Mouse (Mus musculus) frontal cortex, postnatal 14 days (tissue): ENCODE data around the gene Lgals1.

Source experiments
- DNase-seq, 2 experiments: peaks; one replicate each; pipeline ENCODE4 v3.0.0; 2022; ENCODE audit warnings: low spot score in 2 of 2

Gene Lgals1

DNA sequence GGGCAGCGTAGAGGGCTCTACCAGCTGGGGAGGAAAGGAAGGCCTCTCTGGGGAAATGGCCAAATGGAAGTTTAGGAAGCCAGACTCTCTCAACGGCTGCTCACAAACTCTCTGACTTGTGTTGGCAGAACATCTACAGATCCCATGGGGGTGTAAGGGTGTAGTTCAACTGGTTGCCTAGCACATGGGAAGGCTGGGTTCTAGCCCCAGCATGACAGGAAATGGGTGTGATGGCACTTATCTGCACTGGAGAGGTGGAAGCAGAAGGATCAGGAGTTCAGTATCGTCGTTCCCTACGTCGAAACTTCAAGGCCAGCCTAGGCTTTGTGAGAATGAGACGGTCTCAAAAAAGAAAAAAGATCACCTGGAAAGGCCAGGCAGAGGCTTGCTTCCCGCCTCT lies 17.5 kb upstream of the Lgals1 start:
- DNase-seq: no peak

DNA sequence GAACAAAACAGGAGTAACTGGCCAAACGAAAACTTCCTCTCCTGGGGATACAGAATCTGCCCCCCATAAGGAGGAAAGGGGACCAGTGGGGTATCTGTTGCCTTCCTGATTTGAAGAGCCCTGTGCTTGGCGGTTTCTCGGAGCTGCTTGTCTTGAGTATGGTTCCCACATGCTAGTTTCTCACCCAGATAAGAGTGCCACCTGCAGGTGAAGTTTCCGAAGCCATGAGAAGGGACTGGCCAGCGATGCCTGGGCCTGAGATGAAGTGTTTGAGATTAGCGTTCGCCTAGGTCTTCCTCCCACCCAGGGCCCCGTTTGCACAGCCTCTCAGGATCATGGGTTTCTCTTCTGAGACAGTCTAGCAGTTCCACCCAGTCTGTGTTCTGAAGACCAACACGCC lies 14.5 kb upstream of the Lgals1 start:
- no peak for DNase-seq

DNA sequence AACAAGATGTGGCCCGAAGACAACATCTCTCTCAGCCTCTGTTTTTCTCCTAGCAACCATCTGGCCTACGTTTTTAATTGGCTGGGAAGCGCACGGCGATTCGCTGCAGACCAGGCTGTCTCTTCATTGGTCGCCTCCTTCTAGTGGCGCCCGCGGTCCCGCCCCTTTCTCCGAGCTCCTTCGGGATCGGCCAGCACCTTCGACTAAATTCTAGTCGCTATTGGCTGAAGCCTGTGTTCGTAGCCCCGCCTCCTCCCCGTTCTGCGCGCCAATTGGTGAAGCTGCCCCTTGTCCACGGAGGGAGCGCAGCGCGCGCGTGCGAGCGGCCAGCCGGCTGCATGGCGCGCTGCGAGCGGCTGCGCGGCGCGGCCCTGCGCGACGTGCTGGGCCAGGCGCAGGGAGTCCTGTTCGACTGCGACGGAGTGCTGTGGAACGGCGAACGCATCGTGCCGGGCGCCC lies 12.9 kb upstream of the Lgals1 start, which contains the start of gene Pdxp:
TSS of gene Pdxp (plus strand) at position 288 of the 459 bp plus-strand sequence.
- DNase-seq: peak; percentile 98

DNA sequence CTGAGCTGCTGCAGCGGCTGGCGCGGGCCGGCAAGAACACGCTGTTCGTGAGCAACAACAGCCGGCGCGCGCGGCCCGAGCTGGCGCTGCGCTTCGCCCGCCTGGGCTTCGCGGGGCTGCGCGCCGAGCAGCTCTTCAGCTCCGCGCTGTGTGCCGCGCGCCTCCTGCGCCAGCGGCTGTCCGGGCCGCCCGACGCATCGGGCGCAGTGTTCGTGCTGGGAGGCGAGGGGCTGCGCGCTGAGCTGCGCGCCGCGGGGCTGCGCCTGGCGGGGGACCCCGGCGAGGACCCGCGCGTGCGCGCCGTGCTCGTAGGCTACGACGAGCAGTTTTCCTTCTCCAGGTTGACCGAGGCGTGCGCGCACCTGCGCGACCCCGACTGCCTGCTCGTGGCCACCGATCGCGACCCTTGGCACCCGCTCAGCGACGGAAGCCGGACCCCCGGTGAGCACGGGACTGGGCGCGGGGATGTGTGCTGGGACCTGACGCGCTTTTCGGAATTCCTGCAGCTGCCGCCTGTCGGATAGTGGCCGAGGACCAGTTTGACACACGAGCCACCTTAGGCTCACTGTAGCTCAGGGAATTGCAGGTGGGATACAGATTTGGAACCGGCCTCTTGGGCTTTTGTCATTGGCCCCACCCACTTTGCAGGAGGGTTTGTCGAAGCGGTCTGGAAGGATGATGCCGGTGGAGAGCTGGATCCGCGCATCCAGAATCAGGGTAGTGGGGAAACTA lies 12.3 kb upstream of the Lgals1 start:
- DNase-seq: peak in 1 of 2 experiments; percentile 55

DNA sequence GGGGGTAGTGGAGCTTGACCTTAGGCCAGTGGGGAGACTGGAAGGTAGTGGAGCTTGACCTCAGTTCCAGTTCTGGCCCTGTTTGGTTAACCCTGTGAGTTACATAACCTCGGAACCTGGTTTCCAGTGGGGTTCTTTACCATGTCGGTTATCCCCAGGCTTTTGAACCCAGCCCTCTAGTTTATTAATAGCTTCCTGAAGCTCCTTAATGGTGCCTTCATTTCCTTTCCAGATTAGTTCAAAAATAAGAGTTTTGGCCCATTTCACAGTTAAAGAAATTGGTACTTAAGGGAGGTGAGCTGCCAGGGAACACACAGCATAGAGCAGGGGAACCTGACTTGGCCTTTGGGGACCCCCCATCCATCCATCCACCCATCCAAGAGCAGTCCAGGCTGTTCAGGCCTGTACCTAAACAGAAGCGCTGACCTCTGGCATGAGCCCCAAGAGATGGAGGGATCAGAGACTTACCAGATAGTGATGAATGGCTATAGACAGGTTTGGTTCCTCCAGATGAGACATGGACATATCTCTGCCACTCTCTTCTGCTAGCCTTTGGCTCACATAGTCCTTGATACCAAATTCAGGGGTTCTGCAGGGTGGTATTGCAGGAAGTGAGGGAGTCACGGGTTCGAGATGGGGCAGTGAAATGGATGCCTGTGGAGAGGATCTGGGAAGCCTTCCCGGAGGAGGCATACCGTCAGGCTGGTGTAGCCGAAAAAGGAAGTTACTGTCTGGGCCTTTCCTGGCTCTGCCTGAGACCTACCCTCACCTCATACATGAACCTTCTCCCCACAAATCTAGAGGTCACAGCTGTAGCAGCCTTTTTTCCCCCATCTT lies 11.5 kb upstream of the Lgals1 start:
- DNase-seq: no peak

DNA sequence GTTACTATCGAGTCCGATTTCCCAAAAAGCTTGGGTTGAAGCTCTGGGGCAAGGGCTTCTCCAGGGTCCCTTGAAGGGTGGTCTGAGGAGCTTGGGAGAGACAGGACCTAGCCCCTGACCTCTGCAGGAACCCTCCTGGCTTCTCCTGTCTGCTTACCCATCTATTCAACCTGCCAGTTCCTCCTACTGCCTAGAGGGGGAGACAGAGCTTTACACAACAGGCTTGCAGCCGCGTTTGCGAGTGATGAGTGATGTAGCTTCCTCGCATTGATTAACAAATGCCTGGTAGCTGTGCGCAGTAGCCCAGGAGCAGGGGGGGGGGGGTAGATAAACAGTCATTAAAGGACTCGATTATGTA lies 10.9 kb upstream of the Lgals1 start:
- peak in 1 of 2 experiments; percentile 61 for DNase-seq

DNA sequence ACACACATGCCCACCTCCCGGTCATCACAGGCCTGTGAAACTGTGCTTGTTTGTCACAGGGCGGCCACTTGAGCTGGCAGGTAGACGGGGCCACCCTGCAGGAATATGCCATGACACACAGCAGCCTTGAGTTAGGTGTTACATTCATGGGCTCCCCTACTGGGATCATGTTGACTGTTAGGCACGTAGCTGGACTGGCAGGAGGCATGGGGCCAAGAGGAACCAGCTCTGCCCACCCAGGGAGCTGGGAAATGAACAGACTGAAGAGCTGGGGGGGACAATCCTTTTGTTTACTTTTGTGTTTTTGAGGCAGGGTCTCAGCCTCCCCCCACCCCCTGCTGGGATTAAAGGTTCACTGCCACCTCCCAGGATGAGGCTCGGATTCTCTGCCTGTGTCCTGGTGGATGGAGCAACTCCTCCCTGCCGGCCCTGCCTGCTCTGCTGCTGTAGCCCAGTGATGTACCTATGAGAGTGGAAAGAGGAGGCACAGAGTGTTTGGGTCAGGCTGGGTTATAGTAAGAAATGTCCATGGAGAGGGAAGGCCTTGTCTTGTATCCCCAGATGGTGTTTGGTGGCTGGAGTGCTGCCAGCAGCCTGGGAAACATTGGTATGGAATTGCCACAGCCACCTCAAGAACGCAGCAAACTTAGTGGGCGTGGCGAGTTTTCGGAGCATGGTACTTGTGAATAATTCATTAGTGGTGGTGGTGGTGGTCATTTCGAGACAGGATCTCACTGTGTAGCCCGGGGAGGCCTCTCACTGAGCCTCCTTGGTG lies 10.3 kb upstream of the Lgals1 start:
- no peak for DNase-seq

DNA sequence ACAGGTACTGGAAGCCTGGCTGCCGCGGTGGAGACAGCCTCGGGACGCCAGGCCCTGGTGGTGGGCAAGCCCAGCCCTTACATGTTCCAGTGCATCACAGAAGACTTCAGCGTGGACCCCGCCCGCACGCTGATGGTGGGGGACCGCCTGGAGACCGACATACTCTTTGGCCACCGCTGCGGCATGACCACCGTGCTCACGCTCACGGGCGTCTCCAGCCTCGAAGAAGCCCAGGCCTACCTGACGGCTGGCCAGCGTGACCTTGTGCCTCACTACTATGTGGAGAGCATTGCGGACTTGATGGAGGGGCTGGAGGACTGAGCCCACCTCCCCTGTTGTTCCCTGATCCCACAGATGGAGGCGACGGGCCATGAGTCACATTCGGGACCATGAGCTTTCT lies 8.4 kb upstream of the Lgals1 start:
- no peak for DNase-seq

DNA sequence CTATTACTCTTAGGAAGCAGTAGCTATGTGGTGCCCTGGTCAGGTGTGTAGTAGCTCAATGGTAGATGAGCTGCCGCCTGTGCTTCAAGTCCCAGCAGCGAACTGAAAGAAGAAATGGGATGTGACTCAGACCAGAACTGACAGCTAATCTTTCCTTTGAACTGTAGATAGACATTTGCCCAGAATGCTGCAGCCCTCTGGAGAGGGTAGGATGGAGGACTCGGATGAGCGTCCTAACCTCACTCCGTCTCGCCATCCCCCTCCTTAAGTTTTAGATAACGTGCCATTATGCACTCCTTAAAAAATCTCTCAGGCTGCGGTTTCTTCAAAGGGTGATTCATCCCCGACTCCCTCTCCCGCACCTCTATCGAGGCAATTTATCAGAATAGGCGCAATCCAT lies 6.6 kb upstream of the Lgals1 start:
- DNase-seq: no peak

DNA sequence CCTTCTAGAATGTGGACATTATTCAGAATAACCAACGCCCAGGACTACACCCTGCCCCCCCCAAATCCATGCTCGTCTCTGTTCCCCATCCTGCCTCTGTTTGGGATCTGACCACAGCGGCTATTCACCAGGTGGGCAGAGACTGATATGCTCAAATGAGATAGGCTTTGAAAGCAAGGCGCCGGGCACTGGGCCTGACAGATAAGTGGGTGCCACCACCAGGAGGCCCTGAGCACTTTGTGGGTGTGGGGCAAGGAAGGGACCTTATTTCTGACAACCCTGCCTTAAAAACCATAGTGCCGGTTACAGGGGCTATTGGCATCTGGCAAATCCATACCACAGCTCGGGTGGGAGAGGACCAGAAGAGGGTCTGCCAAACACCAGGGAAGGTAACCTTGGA lies 3.8 kb upstream of the Lgals1 start:
- DNase-seq: no peak

DNA sequence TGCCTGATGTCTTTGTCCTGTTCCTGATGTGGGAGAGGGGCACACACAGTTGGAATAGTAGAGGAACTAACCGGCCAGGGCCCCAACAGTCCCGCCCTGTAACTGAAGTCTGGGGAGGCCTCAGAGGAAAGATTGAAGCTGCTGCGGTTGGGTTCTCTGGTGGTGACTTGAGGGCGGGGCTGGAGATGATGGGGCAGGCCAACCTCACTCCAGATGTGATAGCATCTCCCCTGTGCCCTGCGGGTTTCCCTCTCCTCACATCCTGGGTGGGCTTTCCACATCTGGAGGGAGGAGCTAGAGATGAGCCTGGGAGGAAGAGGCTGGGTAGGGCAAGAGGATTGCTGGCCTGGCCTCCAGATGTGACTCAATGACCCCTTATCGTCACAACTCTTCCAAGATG lies 2.9 kb upstream of the Lgals1 start:
- DNase-seq: no peak

DNA sequence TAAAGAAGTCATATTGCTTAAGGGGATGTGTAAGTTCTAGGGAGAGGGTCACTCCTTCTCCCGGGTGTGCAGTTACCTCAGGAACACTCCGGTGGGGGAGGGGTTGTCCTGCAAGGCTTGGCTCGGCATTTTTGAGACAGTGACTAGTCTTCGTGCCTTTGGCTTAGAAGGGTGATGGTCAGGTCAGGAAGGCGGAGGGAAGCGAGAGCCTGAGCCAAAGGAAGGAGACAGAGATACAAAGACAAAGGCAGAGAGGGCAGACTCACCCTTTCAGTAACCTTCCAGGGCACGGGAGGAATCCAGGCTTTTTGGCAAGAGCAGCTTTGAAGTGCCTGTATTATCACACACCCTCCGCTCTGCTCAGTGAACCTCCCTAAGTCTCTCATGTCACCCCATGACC lies 1.4 kb upstream of the Lgals1 start:
- DNase-seq: no peak

DNA sequence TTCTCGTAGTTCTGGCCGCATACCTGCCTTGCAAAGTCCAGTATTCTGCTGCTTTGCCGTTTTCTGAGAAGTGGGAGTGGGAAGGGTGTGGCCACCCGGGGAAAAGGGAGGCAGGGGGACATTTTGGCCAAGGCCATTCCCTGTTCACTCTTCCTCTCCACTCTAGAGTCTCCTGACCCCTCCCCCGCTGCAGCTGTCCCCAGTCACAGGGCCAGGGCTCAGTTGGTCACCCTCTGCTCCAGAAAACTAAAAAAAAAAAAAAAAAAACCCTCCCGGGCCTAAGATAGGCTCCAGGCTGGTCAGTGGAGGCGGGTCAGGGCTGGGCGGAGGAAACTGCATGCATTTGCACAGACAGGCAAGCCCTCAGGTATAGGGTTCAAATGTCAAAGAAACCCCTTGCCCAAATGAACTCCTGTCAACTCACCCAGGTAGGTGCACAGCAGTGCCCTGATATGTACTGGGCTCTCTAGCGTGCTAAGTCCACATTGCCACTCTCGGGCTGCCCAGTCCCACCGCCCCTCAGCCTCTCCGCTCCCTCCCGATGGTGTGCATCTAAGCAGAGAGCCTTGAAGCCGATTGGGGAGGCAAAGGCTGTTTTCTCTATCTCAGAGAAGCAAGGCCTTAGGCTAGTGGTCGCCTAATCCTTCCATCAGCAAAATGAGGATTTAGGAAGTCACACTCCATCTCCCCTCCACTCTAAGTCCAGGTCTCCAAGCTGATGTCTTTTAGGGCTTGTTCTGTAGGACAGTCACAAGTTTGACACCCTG lies 679 bp downstream of the Lgals1 start:
- DNase-seq: no peak

DNA sequence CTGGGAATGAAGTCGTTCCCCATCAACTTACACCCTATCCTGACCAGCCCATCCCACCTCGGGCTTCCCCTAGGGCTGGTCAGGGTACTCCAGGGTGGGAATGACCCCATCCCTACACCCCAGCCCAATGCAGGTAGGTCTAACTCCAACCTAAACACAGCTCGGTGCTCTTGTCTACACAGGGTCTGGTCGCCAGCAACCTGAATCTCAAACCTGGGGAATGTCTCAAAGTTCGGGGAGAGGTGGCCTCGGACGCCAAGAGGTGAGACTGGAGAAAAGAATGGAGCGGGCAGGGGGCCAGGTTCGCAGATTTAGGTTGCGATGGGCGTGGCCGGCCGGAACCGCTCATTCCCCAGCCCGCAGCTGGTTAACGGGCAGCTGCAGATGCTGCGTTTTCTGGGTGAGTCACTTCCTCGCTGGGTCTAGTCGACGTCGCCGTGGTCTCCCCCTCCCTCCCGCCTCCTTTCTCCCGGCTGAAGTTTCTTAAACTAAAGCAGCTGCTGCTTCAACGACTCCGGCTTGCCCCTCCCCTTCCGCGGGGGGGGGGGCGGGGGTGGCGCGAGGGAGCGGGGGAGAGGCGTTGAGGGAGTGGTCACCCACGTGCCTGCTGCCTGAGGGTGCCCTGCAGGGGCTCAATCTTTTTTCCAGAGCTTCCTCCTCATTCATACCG lies 1.4 kb downstream of the Lgals1 start:
- peak in 1 of 2 experiments; percentile 48 for DNase-seq

DNA sequence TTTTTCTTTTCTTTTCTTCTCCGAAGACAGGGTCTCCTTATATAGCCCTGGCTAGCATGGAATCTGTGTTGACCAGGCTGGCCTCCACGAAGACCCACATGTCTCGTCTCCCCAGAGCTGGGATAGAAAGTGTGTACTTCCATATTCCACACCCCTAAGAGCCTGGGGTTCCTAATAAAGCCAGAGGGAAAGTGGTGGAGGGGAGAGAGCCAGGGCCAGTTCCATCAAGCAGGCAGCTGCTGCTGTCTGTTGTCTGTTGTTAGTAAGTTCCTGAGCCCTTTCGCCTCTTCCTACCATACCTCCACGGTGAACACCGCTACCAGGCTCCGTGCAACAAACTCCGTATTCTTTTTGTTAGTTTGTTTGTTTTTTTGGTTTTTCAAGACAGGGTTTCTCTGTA lies 2.0 kb downstream of the Lgals1 start:
- no peak for DNase-seq

DNA sequence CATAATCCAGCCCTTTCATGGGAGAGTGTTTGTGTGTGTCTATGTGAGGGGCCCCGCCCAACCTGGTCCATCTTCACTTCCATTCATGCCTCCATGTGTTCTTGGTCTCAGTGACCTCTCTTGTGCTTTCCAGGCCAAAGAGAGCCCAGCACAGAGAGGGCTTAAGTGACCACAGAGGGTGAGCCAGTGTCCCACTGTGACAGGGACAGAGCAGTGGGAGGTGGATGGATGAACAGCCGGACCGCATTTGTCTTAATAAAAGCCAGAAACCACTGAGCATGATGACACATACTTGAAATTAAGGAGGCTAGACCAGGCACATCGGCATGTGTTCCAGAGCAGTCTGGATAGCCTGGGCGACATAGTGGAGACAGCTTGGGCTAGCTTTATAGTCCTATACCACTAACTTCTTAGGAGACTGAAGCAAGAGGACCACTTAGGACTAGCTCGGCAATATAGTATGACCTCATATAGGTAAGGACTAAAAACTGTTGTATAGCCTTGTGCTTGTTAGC lies 3.7 kb downstream of the Lgals1 start:
- no peak for DNase-seq

DNA sequence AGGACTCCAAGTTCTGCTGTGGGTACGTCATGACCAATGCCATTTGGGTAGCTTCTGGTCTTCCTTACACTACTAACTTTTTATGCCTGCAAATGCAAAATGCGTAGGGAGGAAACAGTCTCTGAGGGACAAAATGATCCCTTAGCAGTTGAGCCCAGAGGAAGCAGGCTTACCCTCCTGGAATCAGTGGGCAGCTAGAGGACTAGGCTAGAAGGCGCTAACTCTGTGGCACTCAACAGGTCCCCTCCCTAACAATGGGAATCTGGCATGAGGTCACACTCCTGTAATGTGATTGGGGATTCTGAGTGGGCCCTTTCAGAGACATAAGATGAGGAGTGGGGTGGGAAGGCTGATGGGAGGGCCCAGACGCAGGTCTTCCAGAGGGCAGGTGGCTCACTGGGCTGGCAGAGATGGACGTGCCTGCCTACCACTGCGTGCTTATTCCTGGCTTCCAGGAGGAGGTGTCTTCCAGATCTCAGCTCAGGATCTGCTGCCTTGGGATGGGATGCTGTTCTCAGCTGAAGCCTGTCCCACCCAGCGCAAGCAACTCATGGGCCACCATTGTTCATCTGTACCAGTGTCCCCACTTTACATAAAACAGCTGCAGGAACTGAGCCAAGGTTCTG lies 4.4 kb downstream of the Lgals1 start:
- DNase-seq: no peak

DNA sequence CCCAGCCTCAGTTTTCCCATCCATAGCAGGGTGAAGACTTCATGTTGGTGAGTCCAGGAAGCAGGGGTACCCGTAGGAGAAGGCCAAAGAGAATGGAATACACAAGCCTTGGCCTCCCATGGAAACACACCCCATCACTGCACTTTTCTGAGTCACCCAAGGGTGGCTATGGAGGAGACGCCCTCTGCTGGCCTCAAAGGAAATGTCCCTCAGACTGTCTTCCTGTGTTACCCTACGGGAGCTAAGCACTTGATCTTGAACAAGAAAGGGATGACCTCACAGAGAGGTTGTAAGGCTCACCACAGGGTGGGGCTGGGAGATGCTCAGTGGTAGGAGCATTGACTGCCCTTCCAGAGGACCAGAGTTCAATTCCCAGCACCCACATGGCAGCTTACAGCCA lies 5.1 kb downstream of the Lgals1 start:
- no peak for DNase-seq

DNA sequence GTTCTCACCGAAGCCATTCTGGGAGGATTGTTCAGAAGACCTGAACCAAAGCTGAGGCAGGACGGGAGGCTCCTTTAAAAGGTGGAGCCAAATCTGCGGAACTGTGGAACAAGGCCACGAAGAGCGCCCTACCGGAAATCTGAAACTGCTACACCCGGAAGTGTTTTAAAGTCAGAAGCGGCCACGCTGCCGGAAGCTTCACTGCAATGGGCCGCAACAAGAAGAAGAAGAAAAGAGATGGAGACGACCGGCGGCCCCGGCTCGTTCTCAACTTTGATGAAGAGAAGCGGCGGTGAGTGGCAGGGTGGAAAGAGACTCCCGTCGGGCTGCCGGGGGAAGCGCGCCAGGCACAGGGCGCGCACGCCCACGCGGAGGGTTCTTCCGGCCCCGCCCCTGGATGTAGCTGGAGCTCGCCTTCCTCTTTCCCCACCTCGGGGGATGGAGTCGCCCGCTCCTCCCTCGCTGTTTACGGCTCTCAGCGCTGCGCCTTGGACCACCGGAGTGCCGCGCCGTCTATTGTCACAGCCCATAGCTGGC lies 8.3 kb downstream of the Lgals1 start, which contains the start of gene Nol12:
TSS of gene Nol12 (plus strand) at position 150 of the 537 bp plus-strand sequence.
- DNase-seq: peak; percentile 68 to 78

DNA sequence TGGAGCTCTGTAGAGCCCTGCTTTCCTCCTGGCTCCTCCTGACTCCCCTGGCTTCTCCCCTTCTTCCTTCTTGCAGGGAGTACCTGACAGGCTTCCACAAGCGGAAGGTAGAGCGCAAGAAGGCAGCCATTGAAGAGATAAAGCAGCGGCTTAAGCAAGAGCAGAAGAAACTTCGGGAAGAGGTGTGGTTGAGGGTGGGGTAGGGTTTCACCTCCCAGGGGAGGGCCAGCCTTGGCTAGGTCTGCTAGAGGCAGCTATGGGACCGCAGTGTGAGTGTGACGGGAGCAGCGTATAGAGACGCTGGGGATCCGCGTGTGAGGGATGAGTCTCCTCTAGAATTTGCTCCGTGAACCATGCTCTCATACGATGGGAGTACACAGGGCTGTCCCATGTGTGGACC lies 9.9 kb downstream of the Lgals1 start:
- no peak for DNase-seq
